Mouse (Mus musculus) forebrain, embryonic 16.5 days (tissue): ENCODE data around the gene Col6a1. TPM values are rescaled to one million over a fixed set of nuclear protein-coding genes. Genes with fewer than 3 reads are reported as not detected.
A peak's percentile ranks its signal among the peaks of the same experiment; 100 is the strongest.
"Not testable (repeated sequence)": the region's sequence is repeated elsewhere in the genome, so short reads cannot be mapped to it uniquely, and the experiment has no call there.

Experiments used
- ATAC-seq: fragments of 200-750 bp; cut with Nextera tagmentation; 2 replicates; pipeline ENCODE4 v1.8.0; 2017; ENCODE audit warnings: mild to moderate bottlenecking, moderate library complexity
- H3K27ac ChIP-seq: fragments of 300-500 bp; sonication (generic); 2 replicates; pipeline ENCODE4 v1.5.1; 2014; ENCODE audit warnings: low read length, control low read depth
- H3K27me3 ChIP-seq: fragments of 300-500 bp; sonication (generic); replicated peaks from 2 replicates; pipeline ENCODE4 v1.6.1; 2014; ENCODE audit warnings: low read length; ENCODE audit not compliant: control insufficient read depth, insufficient read depth
- H3K36me3 ChIP-seq: fragments of 300-500 bp; sonication (generic); 2 replicates; pipeline ENCODE4 v1.6.1; 2014; ENCODE audit not compliant: control insufficient read depth, insufficient read depth
- H3K4me1 ChIP-seq: fragments of 300-500 bp; sonication (generic); replicated peaks from 2 replicates; pipeline ENCODE4 v1.6.1; 2014; ENCODE audit warnings: low read length; ENCODE audit not compliant: control insufficient read depth, insufficient read depth
- H3K4me2 ChIP-seq: fragments of 300-500 bp; sonication (generic); 2 replicates; pipeline ENCODE4 v1.6.1; 2014; ENCODE audit warnings: mild to moderate bottlenecking, low read length, control low read depth
- H3K4me3 ChIP-seq: fragments of 300-500 bp; sonication (generic); replicated peaks from 2 replicates; pipeline ENCODE4 v1.5.1; 2014; ENCODE audit warnings: mild to moderate bottlenecking, low read length, control low read depth
- H3K9ac ChIP-seq: fragments of 300-500 bp; sonication (generic); replicated peaks from 2 replicates; pipeline ENCODE4 v1.6.1; 2014; ENCODE audit warnings: low read depth, low read length, control low read depth
- H3K9me3 ChIP-seq: fragments of 300-500 bp; sonication (generic); 2 replicates; pipeline ENCODE4 v1.6.1; 2016; ENCODE audit warnings: low read length; ENCODE audit not compliant: control insufficient read depth
- WGBS: fragments of 180-500 bp; shearing (Covaris S2); extraction: QIAGEN DNeasy Blood & Tissue Kit; methylation state at CpG from one replicate; pipeline ENCODE4 v1.1.7; 2014; 5-methylcytosine and 5-hydroxymethylcytosine counted together
- polyA plus RNA-seq: library from polyadenylated mRNA; unstranded; fragments of >200 nt; fragmentation: Nextera tagmentation; extraction: Ambion mirVana; gene quantifications from 2 replicates; pipeline ENCODE4 v1.2.1, GENCODE M21; 2015

The Col6a1 gene
- polyA plus RNA-seq, 1 experiment from 2014 or later: 10.3 TPM

DNA sequence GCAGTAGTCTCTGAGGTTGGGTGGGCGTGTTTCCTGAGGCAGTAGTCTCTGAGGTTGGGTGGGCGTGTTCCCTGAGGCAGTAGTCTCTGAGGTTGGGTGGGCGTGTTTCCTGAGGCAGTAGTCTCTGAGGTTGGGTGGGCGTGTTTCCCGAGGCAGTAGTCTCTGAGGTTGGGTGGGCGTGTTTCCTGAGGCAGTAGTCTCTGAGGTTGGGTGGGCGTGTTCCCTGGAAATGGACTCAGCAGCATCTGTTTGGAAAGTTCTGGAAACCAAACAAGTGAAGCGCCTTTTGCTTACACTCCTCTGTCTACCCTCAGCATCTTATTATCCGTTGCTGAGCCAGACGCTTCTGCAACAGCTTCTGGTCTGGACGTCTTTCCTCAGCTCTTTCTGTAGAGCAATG, 18.3 kb upstream of the Col6a1 start:
- 68% methylated on average over 11 of the region's 11 CpGs for WGBS
- not testable (repeated sequence) for H3K4me2 ChIP-seq, H3K9ac ChIP-seq, H3K27ac ChIP-seq, H3K9me3 ChIP-seq, ATAC-seq, H3K27me3 ChIP-seq, H3K4me3 ChIP-seq, H3K4me1 ChIP-seq, H3K36me3 ChIP-seq

DNA sequence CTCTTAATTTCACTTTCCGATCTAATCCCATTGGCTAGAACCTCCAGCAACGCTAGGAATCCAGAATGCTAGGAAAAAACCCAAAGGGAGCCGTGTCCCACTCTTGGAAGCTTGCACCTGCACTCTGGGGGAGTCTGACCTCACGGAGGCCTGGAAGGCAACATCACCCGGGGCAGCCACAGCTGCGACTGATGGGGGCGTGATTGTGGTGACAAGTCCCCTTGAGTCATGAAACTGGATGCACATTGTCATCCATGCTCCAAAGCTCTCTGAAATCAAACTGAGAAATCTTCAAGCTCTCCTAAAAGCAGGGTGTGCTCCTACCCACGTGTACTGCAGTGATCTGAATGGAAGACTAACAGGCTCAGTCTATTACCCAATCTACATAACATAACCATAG, 10.8 kb upstream of the Col6a1 start:
- H3K36me3 ChIP-seq: no peaks in the 10 kb centered on the region
- no peak for ATAC-seq
- H3K9ac ChIP-seq: no peak overlapping the region
- H3K4me3 ChIP-seq: no peak overlapping the region
- no peak overlapping the region for H3K27ac ChIP-seq
- no peaks in the 10 kb centered on the region for H3K9me3 ChIP-seq
- no peaks in the 10 kb centered on the region for H3K27me3 ChIP-seq
- H3K4me2 ChIP-seq: no peak overlapping the region
- whole genome bisulfite sequencing: 73% methylated on average over 8 of the region's 8 CpGs
- peaks cover 5% of the 10 kb centered on the region for H3K4me1 ChIP-seq

DNA sequence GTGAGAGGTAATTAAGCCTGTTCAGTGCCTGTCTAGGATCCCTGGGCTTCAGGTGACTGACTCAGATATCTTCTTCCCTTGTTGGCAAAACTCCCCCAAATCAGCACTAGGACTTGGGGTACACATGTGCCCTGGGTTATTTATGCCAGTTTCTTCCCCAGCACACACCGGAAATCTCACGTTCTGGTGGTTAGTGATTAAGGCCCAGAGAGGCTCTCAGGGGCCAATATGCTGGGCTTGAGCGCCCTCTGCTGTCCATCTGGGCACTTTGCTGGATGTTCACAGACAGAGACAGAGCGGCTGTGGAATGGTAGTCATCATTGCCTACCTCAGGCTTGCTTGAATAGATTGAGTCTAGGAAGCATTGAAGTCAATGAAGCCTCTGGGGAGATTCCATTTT, 9.0 kb upstream of the Col6a1 start:
- H3K9ac ChIP-seq: no peak overlapping the region
- H3K36me3 ChIP-seq: no peaks in the 10 kb centered on the region
- peaks cover 5% of the 10 kb centered on the region for H3K4me1 ChIP-seq
- no peak overlapping the region for H3K27ac ChIP-seq
- H3K9me3 ChIP-seq: no peaks in the 10 kb centered on the region
- no peak overlapping the region for H3K4me3 ChIP-seq
- ATAC-seq: peak; percentile 84
- no peaks in the 10 kb centered on the region for H3K27me3 ChIP-seq
- H3K4me2 ChIP-seq: no peak overlapping the region
- 1% methylated on average over 4 of the region's 4 CpGs for WGBS

DNA sequence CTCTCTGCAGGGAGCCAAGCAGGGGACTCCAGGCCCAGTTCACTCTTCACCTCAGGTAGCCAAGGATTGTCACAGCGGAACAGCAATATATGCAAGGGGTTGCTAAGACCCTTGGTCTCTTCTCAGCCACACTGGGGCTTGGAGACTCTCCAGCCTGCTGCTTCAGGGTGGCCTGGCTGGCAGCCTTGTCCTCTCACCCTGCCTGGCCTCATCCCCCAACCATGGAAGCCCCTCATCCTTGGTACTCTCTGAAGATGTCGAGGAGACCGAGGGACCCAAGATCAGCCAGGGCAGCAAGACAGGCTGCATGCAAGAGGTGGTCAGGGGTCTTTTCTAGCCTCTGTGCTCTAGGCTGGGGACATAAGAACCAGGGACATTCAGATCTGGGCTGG, 7.7 kb upstream of the Col6a1 start:
- no peak overlapping the region for H3K4me3 ChIP-seq
- 39% methylated on average over 3 of the region's 3 CpGs for WGBS
- no peak overlapping the region for H3K9ac ChIP-seq
- ATAC-seq: peak; percentile 31
- no peaks in the 10 kb centered on the region for H3K9me3 ChIP-seq
- H3K4me1 ChIP-seq: peaks cover 5% of the 10 kb centered on the region
- H3K36me3 ChIP-seq: no peaks in the 10 kb centered on the region
- no peak overlapping the region for H3K27ac ChIP-seq
- H3K4me2 ChIP-seq: peak overlapping the region; percentile 25
- H3K27me3 ChIP-seq: no peaks in the 10 kb centered on the region

DNA sequence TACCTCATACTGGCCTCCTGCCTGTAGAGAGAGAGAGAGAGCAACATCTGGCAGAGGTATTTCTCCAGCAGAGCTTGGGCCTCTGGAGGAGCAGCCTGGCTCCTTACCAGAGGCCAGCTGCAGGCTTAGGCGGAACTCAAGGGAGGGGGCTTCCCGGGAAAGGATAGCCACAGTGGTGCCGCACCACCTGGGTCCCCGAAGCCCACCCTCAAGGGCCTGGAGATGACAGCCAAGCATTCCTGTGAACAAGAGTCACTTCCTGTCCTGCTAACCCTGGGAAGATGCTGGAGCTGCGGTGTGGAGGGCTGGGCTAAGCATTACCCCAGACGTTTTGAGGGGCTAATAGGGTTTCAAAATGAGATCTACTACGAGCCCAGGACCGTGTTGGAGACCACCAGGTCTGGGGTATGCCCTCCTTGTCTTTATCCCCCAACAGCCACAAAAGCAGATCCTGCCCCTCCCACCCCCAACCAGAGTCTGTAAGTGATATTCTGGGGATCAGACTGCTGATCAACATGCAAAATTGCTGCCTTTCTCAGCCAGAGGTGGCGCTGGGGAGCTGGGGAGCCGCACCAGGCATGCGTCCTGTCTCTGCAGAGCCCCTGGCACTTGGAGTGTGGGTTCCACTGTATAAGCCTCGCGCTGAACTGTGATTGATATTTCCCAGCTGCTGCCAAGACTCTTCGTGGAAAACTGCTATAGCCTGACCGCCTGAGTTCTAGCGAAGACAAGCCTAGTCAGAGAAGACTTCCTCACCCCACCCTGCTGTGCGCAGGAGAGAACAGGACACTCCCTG, 7.1 kb upstream of the Col6a1 start:
- ATAC-seq: peak; percentile 65
- Histone ChIP-seq H3K9me3 (no peaks in the 10 kb centered on the region), H3K27me3 (no peaks in the 10 kb centered on the region), H3K27ac (no peak overlapping the region), H3K4me1 (peaks cover 7% of the 10 kb centered on the region), H3K36me3 (no peaks in the 10 kb centered on the region), H3K9ac (no peak overlapping the region), H3K4me2 (peak overlapping the region; percentile 25), H3K4me3 (no peak overlapping the region)
- WGBS: 13% methylated on average over 17 of the region's 17 CpGs

DNA sequence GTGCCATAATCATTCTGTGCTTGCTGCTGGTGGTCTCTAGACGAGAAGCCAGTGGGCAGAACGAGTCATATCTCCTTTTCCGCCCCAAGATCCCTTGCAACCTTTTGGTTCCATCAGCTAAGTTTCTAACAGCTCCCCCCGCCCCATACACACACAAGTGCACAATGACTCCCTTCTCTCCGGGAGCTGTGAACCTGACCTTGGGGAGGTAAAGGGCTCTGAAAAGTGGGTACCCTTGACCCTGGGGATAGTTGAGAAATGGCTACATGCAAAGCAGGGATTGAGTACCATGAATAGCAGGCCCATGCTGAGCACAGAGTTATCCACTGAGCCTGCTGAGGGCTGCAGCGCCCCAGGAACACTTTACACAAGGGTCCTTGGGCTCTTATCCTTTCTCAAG, 6.4 kb upstream of the Col6a1 start:
- WGBS: 76% methylated on average over 6 of the region's 6 CpGs
- no peak overlapping the region for H3K9ac ChIP-seq
- no peak for ATAC-seq

DNA sequence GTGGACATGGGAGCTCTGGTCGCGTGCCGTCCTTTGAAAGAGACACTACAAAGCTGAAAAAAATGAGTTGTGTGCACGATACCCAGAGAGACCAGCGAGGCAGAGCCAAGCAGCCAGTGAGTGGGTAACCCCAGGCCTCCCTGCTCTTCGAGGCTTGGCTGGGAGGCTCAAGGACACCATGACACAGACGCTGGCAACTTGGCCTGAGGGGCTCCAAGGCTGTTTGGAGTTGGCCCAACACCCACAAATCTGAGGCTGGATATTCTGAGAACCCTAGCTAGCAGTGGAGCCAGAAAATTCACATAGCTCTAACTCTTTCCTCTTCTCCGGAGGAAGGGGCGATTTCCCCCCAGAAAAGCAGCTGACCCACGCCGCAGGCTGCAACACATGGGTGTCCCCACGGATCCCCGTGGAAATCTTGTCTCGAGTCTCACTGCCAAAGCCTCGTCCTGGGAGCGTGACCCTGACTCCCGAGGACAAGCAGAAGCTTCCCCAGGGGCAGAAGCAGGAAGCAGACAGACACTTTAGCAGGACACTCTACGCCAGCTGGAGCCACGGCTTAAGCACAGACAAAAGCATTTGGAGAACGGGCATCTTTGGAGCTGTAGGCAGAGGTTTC, 5.8 kb upstream of the Col6a1 start:
- no peak for ATAC-seq
- H3K36me3 ChIP-seq: no peaks in the 10 kb centered on the region
- H3K27me3 ChIP-seq: no peaks in the 10 kb centered on the region
- 69% methylated on average over 20 of the region's 20 CpGs for WGBS
- H3K4me1 ChIP-seq: peaks cover 7% of the 10 kb centered on the region
- no peak overlapping the region for H3K27ac ChIP-seq
- H3K4me3 ChIP-seq: no peak overlapping the region
- H3K9ac ChIP-seq: no peak overlapping the region
- H3K4me2 ChIP-seq: no peak overlapping the region
- no peaks in the 10 kb centered on the region for H3K9me3 ChIP-seq

More for the DNA sequence above, 6.4 kb upstream of the Col6a1 start:
- no peak overlapping the region for H3K4me2 ChIP-seq
- H3K27ac ChIP-seq: no peak overlapping the region
- no peaks in the 10 kb centered on the region for H3K9me3 ChIP-seq
- H3K4me1 ChIP-seq: peaks cover 7% of the 10 kb centered on the region
- no peak overlapping the region for H3K4me3 ChIP-seq
- no peaks in the 10 kb centered on the region for H3K27me3 ChIP-seq
- no peaks in the 10 kb centered on the region for H3K36me3 ChIP-seq

DNA sequence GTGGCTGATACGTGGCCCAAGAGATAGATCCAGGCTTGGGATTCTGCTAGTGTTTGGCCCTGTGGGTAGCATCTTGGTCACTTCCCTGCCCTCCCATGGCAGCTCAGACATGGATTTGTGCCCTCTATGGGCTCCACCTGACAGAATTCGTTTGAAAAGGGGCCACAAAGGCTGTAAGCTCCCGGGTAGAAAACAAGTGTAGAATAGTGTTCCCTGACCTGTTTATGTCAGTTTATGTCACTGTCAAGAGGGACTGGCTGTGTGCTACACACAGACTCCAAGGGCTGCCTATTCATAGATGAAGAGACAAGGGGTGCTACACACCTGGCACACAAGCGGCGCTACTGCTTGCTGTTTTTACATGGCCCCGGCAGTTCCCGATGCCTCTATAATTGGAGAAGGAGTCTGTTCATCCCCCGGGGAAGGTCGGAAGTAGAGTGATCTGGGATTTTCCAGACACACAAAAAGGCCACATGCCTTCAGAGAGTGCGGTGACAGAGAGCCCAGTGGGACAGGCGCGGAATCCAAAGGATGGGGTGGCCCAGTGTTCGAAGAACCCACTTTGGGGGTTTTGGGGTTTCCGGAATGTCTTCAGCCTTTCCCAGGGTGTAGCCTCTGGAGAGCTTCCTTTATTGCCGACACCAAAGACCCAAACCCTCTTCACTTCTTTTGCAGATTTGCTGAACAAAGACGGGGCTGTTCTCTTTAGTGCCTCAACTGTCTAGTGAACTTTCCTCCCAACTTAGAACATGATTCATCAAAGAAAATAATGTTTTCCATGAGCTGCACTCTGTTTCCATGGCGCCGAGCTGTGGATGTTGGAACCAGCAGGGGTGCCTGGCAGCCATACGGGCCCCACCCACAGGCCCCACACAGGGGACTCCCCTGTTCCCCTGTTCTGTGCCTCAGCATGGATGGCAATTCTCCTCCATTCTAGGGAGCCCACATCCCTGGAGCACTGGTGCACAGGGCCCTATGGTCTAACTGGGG, 4.0 kb upstream of the Col6a1 start:
- Histone ChIP-seq H3K4me2 (no peak overlapping the region), H3K27ac (no peak overlapping the region), H3K36me3 (no peaks in the 10 kb centered on the region), H3K4me3 (no peak overlapping the region), H3K4me1 (peaks cover 7% of the 10 kb centered on the region), H3K9me3 (no peaks in the 10 kb centered on the region), H3K27me3 (no peaks in the 10 kb centered on the region), H3K9ac (no peak overlapping the region)
- 80% methylated on average over 19 of the region's 19 CpGs for WGBS
- no peak for ATAC-seq

DNA sequence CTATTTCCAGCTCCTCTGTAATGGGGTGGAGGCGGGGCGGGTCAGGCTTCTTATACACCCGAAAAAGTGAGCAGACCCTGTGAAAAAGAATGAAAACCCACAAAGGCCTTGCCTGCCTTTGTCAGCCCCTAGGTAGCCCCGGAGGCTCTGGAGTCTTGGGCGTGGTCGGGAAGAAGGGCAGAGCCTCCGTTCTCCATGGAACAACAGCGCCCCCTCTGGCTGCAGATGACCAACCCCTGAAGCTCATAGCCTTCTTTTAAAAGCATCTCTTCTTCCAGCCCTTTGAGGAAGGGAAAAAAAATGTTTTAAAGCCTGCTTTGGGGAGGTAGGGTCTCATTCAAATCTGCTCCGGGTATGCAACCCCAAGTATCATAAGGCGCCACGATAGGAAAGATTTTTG, 2.4 kb upstream of the Col6a1 start:
- Histone ChIP-seq H3K4me3 (no peak overlapping the region), H3K36me3 (no peaks in the 10 kb centered on the region), H3K9me3 (no peaks in the 10 kb centered on the region), H3K9ac (no peak overlapping the region), H3K4me1 (peaks cover 7% of the 10 kb centered on the region), H3K4me2 (peak overlapping the region; percentile 16; the same call in 1 of the 2 replicates), H3K27me3 (no peaks in the 10 kb centered on the region), H3K27ac (no peak overlapping the region)
- ATAC-seq: no peak
- WGBS: 13% methylated on average over 11 of the region's 11 CpGs
